Mouse (Mus musculus): Measurements from ENCODE around the gene Prr14l. TPM values are rescaled to one million over a fixed set of nuclear protein-coding genes. Genes with fewer than 3 reads are reported as not detected.

Gene Prr14l
- total RNA-seq, 2 experiments from 2014 or later: 15.0 to 15.2 TPM

- DNase-seq (ENCODE audit: low spot score in 2 of 2): no peak
Measured at GRCm38 (mm10) chr5:32740138-32740537, 113.9 kb downstream of the Prr14l start.

Other genes starting within 250 kb of the Prr14l start
- gene Yes1, start 243.1 kb downstream of the Prr14l start, total RNA-seq (2021): 10 to 100 TPM; 30.3 to 35.0 TPM
- gene Pisd, start 68.6 kb downstream of the Prr14l start, total RNA-seq (2021): 10 to 100 TPM; 31.1 to 33.4 TPM
- gene Gm20671, start 27.1 kb downstream of the Prr14l start, total RNA-seq (2021): not detected
- gene Depdc5, start 9.4 kb upstream of the Prr14l start, total RNA-seq (2021): 10 to 100 TPM; 17.8 to 19.5 TPM
- 100 to 1,000 TPM; 141 to 144 TPM for gene Ywhah, start 164.6 kb upstream of the Prr14l start, total RNA-seq (2021)
- not detected for gene Slc5a1, start 250.0 kb upstream of the Prr14l start, total RNA-seq (2021)